Mouse (Mus musculus): ENCODE results near the gene Cacna1f. TPM values are rescaled to one million over a fixed set of nuclear protein-coding genes. Genes with fewer than 3 reads are reported as not detected.

Gene Cacna1f
- polyA plus RNA-seq, 1 experiment from 2014 or later: not detected

DNA sequence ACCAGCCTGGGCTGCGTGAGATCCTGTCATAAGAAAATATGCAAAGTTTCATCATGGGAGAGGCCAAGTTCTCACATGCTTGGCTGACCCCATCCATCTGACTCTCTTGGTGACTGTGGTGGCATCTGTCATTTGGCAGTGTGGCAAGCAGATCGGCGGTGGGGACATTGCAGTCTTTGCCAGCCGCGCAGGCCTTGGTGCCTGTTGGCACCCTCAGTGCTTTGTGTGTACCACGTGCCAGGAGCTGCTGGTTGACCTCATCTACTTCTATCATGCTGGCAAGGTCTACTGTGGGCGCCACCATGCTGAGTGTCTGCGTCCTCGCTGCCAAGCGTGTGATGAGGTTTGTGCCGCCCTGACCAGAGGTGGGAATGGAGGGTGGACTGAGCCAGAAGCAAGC is 57.9 kb downstream of the Cacna1f start:
- Histone ChIP-seq H3K4me3 (ENCODE audit: low read depth, low read length) (no peak overlapping the region), H3K27ac (ENCODE audit: low read depth) (no peak overlapping the region), H3K4me2 (ENCODE audit: low read length) (no peak overlapping the region), H3K27me3 (replicated peaks; ENCODE audit: control insufficient read depth, insufficient read depth, low read length) (no peaks in the 10 kb centered on the region), H3K36me3 (ENCODE audit: control insufficient read depth, insufficient read depth, low read length) (peaks cover 23% of the 10 kb centered on the region), H3K9ac (ENCODE audit: low read length) (no peak overlapping the region), H3K9me3 (ENCODE audit: control insufficient read depth, low read length) (no peaks in the 10 kb centered on the region), H3K4me1 (replicated peaks; ENCODE audit: control insufficient read depth, insufficient read depth, low read length) (no peaks in the 10 kb centered on the region)
- ATAC-seq (replicated peaks; ENCODE audit: low FRiP score, low TSS enrichment, low read depth): no peak
- no peak for DNase-seq (ENCODE audit: low spot score)
- WGBS: 93% methylated on average over 11 of the region's 11 CpGs

DNA sequence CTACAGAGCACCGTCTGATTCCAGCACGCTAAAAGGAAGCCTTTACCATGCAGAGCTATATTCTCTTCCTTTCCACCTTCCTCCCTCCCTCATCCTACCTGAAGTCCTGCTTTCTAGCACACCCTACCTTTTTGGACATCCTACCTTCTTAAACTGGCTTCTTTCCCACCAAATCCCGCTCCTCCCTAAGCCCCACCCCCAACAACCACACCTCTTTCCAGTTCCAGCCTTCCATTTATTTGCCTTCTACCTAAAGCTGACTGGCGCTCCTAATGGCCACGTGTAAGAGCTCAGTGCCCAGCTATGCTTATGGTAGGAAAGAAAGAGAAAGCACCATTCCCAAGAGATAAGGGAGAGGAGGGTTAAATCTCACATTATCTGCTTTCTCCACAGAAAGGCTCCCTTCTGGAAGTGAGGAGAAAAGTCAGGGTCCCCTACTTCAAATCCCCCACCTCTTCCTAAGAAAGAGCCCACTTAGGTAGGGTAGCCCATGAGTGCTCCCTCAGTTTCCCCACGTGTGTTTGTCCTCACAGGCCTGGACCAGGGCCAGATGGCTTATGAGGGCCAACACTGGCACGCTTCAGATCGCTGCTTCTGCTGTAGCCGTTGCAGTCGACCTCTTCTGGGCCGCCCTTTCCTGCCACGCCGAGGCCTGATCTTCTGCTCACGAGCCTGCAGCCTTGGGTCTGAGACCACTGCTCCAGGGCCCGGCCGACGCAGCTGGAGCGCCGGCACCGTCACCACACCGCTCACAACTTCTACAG is 59.0 kb downstream of the Cacna1f start:
- ATAC-seq (replicated peaks; ENCODE audit: low FRiP score, low TSS enrichment, low read depth): no peak
- H3K27ac ChIP-seq (ENCODE audit: low read depth): no peak overlapping the region
- no peaks in the 10 kb centered on the region for H3K9me3 ChIP-seq (ENCODE audit: control insufficient read depth, low read length)
- no peak overlapping the region for H3K9ac ChIP-seq (ENCODE audit: low read length)
- no peaks in the 10 kb centered on the region for H3K27me3 ChIP-seq (replicated peaks; ENCODE audit: control insufficient read depth, insufficient read depth, low read length)
- H3K4me2 ChIP-seq (ENCODE audit: low read length): no peak overlapping the region
- H3K4me1 ChIP-seq (replicated peaks; ENCODE audit: control insufficient read depth, insufficient read depth, low read length): no peaks in the 10 kb centered on the region
- peaks cover 19% of the 10 kb centered on the region; the same call in 1 of the 2 replicates for H3K36me3 ChIP-seq (ENCODE audit: control insufficient read depth, insufficient read depth, low read length)
- 71% methylated on average over 21 of the region's 21 CpGs for WGBS
- DNase-seq (ENCODE audit: low spot score): no peak
- H3K4me3 ChIP-seq (ENCODE audit: low read depth, low read length): no peak overlapping the region

DNA sequence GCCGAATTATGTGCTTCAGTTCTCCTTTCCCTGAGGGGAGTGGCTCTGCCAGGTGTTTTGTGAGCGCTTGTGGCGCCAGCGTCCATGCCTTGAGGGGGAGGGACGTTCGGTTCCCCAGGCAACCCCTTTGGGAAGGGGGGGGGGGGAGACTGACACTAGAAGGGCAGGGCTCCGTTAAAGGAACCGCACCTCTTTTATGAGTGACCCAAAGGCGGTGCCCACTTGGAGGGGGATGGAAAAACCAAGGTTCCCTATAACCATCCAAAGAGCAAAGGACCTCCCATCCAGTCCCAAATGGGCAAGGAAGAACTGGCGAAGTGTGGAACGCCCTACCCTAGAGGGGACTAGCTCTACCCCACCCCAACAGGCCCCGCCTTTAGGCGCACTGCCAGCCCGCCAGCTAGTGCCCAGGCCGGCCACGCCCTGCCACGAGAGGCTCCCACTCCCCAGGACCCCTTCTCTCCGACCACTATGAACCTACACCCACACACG is 63.6 kb downstream of the Cacna1f start:
- no peaks in the 10 kb centered on the region for H3K4me1 ChIP-seq (replicated peaks; ENCODE audit: control insufficient read depth, insufficient read depth, low read length)
- no peaks in the 10 kb centered on the region for H3K9me3 ChIP-seq (ENCODE audit: control insufficient read depth, low read length)
- DNase-seq (ENCODE audit: low spot score) (peak; percentile 68), ATAC-seq (replicated peaks; ENCODE audit: low FRiP score, low TSS enrichment, low read depth) (peak; percentile 64)
- peak overlapping the region; percentile 47 for H3K4me3 ChIP-seq (ENCODE audit: low read depth, low read length)
- no peaks in the 10 kb centered on the region for H3K27me3 ChIP-seq (replicated peaks; ENCODE audit: control insufficient read depth, insufficient read depth, low read length)
- H3K27ac ChIP-seq (ENCODE audit: low read depth): peak overlapping the region; percentile 54
- WGBS: 21% methylated on average over 18 of the region's 19 CpGs
- peaks cover 15% of the 10 kb centered on the region; the same call in 1 of the 2 replicates for H3K36me3 ChIP-seq (ENCODE audit: control insufficient read depth, insufficient read depth, low read length)
- peak overlapping the region; percentile 51 for H3K9ac ChIP-seq (ENCODE audit: low read length)
- H3K4me2 ChIP-seq (ENCODE audit: low read length): peak overlapping the region; percentile 48

DNA sequence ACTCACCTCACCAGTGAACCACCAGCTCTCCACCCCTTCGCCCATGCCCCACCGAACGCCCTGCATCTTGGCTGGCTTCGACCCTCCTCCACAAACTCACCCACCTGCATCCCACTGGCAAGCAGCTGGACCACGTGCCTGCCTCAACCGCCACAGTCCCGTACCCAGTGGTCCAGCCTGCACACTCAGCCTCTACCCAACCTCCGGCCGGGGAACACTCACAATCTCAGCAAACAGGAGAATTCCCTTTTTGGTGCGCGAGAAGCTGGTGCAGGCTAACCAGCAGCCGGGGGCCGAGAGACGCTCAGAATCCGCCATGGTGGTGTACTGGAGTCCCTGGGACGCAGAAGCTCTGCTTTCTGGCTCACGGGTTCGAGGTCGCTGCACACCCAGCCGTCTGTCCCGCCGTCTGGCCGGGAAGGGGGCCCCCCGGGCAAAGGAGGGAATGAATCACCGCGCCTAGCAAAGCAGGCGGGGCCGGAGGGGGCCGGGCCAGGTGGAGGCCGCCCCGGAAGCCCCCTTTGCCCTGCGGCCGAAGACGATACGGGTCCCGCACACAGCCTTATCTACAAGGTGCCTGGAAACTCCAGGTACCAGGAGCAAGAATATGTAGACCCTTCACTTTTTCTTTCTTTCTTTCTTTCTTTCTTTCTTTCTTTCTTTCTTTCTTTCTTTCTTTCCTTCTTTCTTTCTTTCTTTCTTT is 64.2 kb downstream of the Cacna1f start, which contains the start of gene Plp2:
TSS of gene Plp2 (minus strand) at position 470 of the 703 bp plus-strand sequence.
- no peaks in the 10 kb centered on the region for H3K4me1 ChIP-seq (replicated peaks; ENCODE audit: control insufficient read depth, insufficient read depth, low read length)

DNA sequence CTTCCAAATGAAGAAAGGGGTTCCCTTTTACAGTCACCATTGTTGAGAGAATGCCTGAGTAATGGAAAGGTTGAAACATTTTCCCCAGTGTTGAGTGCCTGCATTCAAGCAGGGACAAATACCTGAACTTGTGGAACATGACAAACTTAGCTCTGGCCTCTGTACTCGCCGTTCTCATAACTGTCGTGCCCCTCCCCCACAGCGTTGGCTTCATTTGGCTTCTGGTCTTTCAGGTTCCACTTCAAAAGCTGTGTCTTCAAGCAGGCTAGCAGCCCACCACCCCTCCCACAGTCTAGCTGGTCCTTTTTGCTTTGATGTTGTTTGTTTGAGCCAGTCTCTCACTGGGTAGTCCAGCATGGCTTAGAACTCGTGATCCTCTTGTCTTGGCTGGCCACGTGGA is 65.9 kb downstream of the Cacna1f start:
- Histone ChIP-seq H3K9me3 (ENCODE audit: control insufficient read depth, low read length) (no peaks in the 10 kb centered on the region), H3K27me3 (replicated peaks; ENCODE audit: control insufficient read depth, insufficient read depth, low read length) (no peaks in the 10 kb centered on the region), H3K4me2 (ENCODE audit: low read length) (no peak overlapping the region), H3K4me1 (replicated peaks; ENCODE audit: control insufficient read depth, insufficient read depth, low read length) (no peaks in the 10 kb centered on the region), H3K36me3 (ENCODE audit: control insufficient read depth, insufficient read depth, low read length) (peaks cover 4% of the 10 kb centered on the region; the same call in 1 of the 2 replicates), H3K4me3 (ENCODE audit: low read depth, low read length) (no peak overlapping the region), H3K9ac (ENCODE audit: low read length) (no peak overlapping the region), H3K27ac (ENCODE audit: low read depth) (no peak overlapping the region)
- no peak for DNase-seq (ENCODE audit: low spot score)
- WGBS: 46% methylated on average over 6 of the region's 6 CpGs
- ATAC-seq (replicated peaks; ENCODE audit: low FRiP score, low TSS enrichment, low read depth): no peak

More for the DNA sequence above, 64.2 kb downstream of the Cacna1f start, which contains the start of gene Plp2:
- H3K27me3 ChIP-seq (replicated peaks; ENCODE audit: control insufficient read depth, insufficient read depth, low read length): no peaks in the 10 kb centered on the region
- peak within 1 kb of the TSS; percentile 51 for H3K9ac ChIP-seq (ENCODE audit: low read length)
- 15% methylated on average over 35 of the region's 36 CpGs for WGBS
- H3K4me3 ChIP-seq (ENCODE audit: low read depth, low read length): peak within 1 kb of the TSS; percentile 47
- H3K36me3 ChIP-seq (ENCODE audit: control insufficient read depth, insufficient read depth, low read length): peaks cover 15% of the 10 kb centered on the region; the same call in 1 of the 2 replicates
- peak within 1 kb of the TSS; percentile 48 for H3K4me2 ChIP-seq (ENCODE audit: low read length)
- no peaks in the 10 kb centered on the region for H3K9me3 ChIP-seq (ENCODE audit: control insufficient read depth, low read length)
- DNase-seq (ENCODE audit: low spot score): peak; percentile 67
- ATAC-seq (replicated peaks; ENCODE audit: low FRiP score, low TSS enrichment, low read depth): peak; percentile 47
- peak within 1 kb of the TSS; percentile 54 for H3K27ac ChIP-seq (ENCODE audit: low read depth)

DNA sequence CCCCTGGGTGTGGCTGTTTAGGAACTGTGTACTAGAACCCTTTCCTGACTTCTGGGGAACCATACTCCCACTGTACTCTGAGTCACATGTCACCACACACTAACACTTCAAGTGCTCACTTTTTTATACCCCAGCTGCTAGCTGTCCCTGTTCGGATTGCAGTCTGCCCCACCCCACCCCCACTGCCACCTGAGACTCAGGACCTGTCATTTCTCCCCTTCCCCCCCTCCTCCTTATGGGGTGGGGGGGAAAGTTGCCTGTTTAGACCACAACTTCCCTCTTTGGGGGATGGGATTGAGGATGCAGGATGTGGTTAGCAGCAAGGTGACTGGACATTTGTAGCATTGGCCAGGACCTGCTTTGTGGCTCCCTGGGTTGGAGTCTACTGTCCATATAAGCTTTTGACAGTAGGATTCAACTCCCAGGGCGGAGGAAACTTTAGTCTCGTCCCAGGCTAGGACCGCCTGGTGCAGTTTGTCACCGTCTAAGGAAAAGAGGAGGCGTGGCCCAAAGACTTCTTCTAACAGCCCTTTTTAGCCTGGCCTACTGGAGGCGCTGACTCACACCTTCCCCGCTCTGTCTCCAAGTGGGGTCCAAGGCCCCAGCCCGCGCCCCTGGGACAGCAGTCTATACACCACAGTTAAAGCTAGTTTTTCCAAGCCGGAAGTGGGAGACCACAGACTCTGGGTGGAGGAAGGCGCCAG is 66.8 kb downstream of the Cacna1f start:
- Histone ChIP-seq H3K4me2 (ENCODE audit: low read length) (peak overlapping the region; percentile 45), H3K4me3 (ENCODE audit: low read depth, low read length) (no peak overlapping the region), H3K27ac (ENCODE audit: low read depth) (peak overlapping the region; percentile 67), H3K36me3 (ENCODE audit: control insufficient read depth, insufficient read depth, low read length) (peaks cover 4% of the 10 kb centered on the region; the same call in 1 of the 2 replicates), H3K9ac (ENCODE audit: low read length) (no peak overlapping the region), H3K27me3 (replicated peaks; ENCODE audit: control insufficient read depth, insufficient read depth, low read length) (no peaks in the 10 kb centered on the region), H3K9me3 (ENCODE audit: control insufficient read depth, low read length) (no peaks in the 10 kb centered on the region), H3K4me1 (replicated peaks; ENCODE audit: control insufficient read depth, insufficient read depth, low read length) (no peaks in the 10 kb centered on the region)
- 31% methylated on average over 12 of the region's 12 CpGs for WGBS
- DNase-seq (ENCODE audit: low spot score): no peak
- ATAC-seq (replicated peaks; ENCODE audit: low FRiP score, low TSS enrichment, low read depth): peak; percentile 29; the same call in 1 of the 2 replicates

DNA sequence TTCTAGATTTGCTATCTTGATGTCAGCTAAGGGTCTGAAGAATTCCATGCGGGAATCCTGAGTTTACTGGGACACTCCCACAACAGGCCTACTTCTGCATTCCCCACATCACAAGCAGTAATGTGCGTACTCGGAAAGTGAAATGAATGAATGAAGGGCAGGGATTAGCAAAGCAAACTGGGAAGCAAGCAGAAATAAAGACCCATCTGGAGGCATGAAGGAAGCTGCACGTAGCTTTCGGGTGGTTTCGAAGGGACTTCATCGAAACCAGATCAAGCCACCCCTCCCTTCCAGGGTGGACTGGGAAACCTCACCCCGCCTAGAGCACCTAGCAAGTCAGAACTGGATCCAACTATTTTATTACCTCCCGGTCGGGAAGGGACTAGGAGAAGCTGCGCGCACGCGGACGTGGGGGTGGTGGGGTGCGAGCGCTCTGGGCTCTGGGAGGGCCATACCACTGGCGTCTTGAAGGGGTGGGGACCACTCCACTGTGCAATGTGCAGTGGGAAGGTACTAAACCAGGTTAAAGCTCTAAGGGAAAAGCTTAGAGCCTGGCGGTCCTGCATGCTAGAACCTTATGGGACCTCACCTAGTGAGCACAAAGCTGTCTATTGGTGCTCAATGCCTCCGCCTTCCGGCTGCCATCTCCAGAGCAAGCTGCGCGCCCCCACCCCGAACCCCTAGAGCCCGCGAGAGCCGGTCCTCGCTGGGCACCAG is 67.6 kb downstream of the Cacna1f start:
- H3K4me1 ChIP-seq (replicated peaks; ENCODE audit: control insufficient read depth, insufficient read depth, low read length): no peaks in the 10 kb centered on the region
- H3K9me3 ChIP-seq (ENCODE audit: control insufficient read depth, low read length): no peaks in the 10 kb centered on the region
- H3K27me3 ChIP-seq (replicated peaks; ENCODE audit: control insufficient read depth, insufficient read depth, low read length): no peaks in the 10 kb centered on the region
- peak overlapping the region; percentile 67 for H3K27ac ChIP-seq (ENCODE audit: low read depth)
- WGBS: 25% methylated on average over 28 of the region's 28 CpGs
- peak overlapping the region; percentile 35; the same call in 1 of the 2 replicates for H3K9ac ChIP-seq (ENCODE audit: low read length)
- peak; percentile 71 for DNase-seq (ENCODE audit: low spot score)
- no peaks in the 10 kb centered on the region for H3K36me3 ChIP-seq (ENCODE audit: control insufficient read depth, insufficient read depth, low read length)
- peak overlapping the region; percentile 45 for H3K4me2 ChIP-seq (ENCODE audit: low read length)
- peak overlapping the region; percentile 22 for H3K4me3 ChIP-seq (ENCODE audit: low read depth, low read length)
- peak; percentile 55 for ATAC-seq (replicated peaks; ENCODE audit: low FRiP score, low TSS enrichment, low read depth)

All from intestine, embryonic 14.5 days (tissue).